Mouse (Mus musculus) midbrain, embryonic 13.5 days (tissue): Measurements from ENCODE around the gene Insl3. TPM values are rescaled to one million over a fixed set of nuclear protein-coding genes. Genes with fewer than 3 reads are reported as not detected.

Source experiments
- ATAC-seq: fragments of 200-750 bp; cut with Nextera tagmentation; 2 replicates; pipeline ENCODE4 v1.8.0; 2017; ENCODE audit warnings: mild to moderate bottlenecking, moderate TSS enrichment, moderate library complexity
- H3K27ac ChIP-seq: fragments of 300-500 bp; sonication (generic); 2 replicates; pipeline ENCODE4 v1.5.1; 2015; ENCODE audit warnings: inconsistent platforms, mild to moderate bottlenecking, moderate library complexity
- H3K27me3 ChIP-seq: fragments of 300-500 bp; sonication (generic); 2 replicates; pipeline ENCODE4 v1.6.1; 2015; ENCODE audit warnings: mild to moderate bottlenecking, inconsistent platforms
- H3K36me3 ChIP-seq: fragments of 300-500 bp; sonication (generic); 2 replicates; pipeline ENCODE4 v1.6.1; 2015; ENCODE audit warnings: mild to moderate bottlenecking, inconsistent platforms
- H3K4me1 ChIP-seq: fragments of 300-500 bp; sonication (generic); replicated peaks from 2 replicates; pipeline ENCODE4 v1.6.1; 2015; ENCODE audit warnings: inconsistent platforms
- H3K4me2 ChIP-seq: fragments of 300-500 bp; sonication (generic); replicated peaks from 2 replicates; pipeline ENCODE4 v1.6.1; 2015; ENCODE audit warnings: moderate library complexity, mild to moderate bottlenecking, inconsistent platforms
- H3K4me3 ChIP-seq: fragments of 300-500 bp; sonication (generic); replicated peaks from 2 replicates; pipeline ENCODE4 v1.5.1; 2015; ENCODE audit warnings: mild to moderate bottlenecking, inconsistent platforms
- H3K9ac ChIP-seq: fragments of 300-500 bp; sonication (generic); replicated peaks from 2 replicates; pipeline ENCODE4 v1.6.1; 2015; ENCODE audit warnings: mild to moderate bottlenecking, inconsistent platforms
- H3K9me3 ChIP-seq: fragments of 300-500 bp; sonication (generic); 2 replicates; pipeline ENCODE4 v1.6.1; 2016; ENCODE audit warnings: mild to moderate bottlenecking, inconsistent platforms
- WGBS: fragments of 180-500 bp; shearing (Covaris S2); methylation state at CpG from one replicate; pipeline ENCODE4 v1.1.7; 2015; 5-methylcytosine and 5-hydroxymethylcytosine counted together
- polyA plus RNA-seq: library from polyadenylated mRNA; unstranded; fragments of >200 nt; fragmentation: Nextera tagmentation; extraction: Ambion mirVana; gene quantifications from 2 replicates; pipeline ENCODE4 v1.2.1, GENCODE M21; 2015

The Insl3 gene
- polyA plus RNA-seq, 1 experiment from 2014 or later = 0.79 TPM

GRCm38 (mm10) chr8:71679116-71679515, 9.9 kb upstream of the Insl3 start:
- Histone ChIP-seq H3K27me3 (peaks cover 87% of the 10 kb centered on the region), H3K4me2 (peak overlapping the region; percentile 48), H3K9me3 (no peaks in the 10 kb centered on the region), H3K9ac (peak overlapping the region; percentile 28; the same call in 1 of the 2 replicates), H3K4me1 (peaks cover 20% of the 10 kb centered on the region), H3K27ac (no peak overlapping the region), H3K4me3 (peak overlapping the region; percentile 31), H3K36me3 (no peaks in the 10 kb centered on the region)
- 10% methylated on average over 16 of the region's 16 CpGs for WGBS
- no peak for ATAC-seq

GRCm38 (mm10) chr8:71679550-71680168, 9.4 kb upstream of the Insl3 start:
- WGBS = 2% methylated on average over 46 of the region's 46 CpGs
- Histone ChIP-seq H3K4me3 (peak overlapping the region; percentile 31), H3K9me3 (no peaks in the 10 kb centered on the region), H3K4me1 (peaks cover 20% of the 10 kb centered on the region), H3K4me2 (peak overlapping the region; percentile 48), H3K36me3 (no peaks in the 10 kb centered on the region), H3K27me3 (peaks cover 91% of the 10 kb centered on the region), H3K9ac (peak overlapping the region; percentile 28; the same call in 1 of the 2 replicates), H3K27ac (no peak overlapping the region)
- no peak for ATAC-seq

GRCm38 (mm10) chr8:71680471-71680870, 8.5 kb upstream of the Insl3 start:
- Histone ChIP-seq H3K27ac (no peak overlapping the region), H3K9me3 (no peaks in the 10 kb centered on the region), H3K9ac (no peak overlapping the region), H3K27me3 (peaks cover 94% of the 10 kb centered on the region), H3K4me2 (0 out of 2 replicates have a peak overlapping the region, but pooled peaks have one; percentile 13), H3K4me1 (peaks cover 21% of the 10 kb centered on the region), H3K36me3 (no peaks in the 10 kb centered on the region), H3K4me3 (no peak overlapping the region)
- ATAC-seq = no peak
- 4% methylated on average over 21 of the region's 21 CpGs for WGBS

- Histone ChIP-seq H3K4me3 (no peak overlapping the region), H3K27ac (no peak overlapping the region), H3K36me3 (no peaks in the 10 kb centered on the region), H3K9ac (no peak overlapping the region), H3K4me1 (peaks cover 22% of the 10 kb centered on the region), H3K9me3 (no peaks in the 10 kb centered on the region), H3K27me3 (peaks cover 99% of the 10 kb centered on the region), H3K4me2 (no peak overlapping the region)
- no peak for ATAC-seq
- WGBS = 2% methylated on average over 18 of the region's 18 CpGs
Observed at GRCm38 (mm10) chr8:71681369-71681915, 7.6 kb upstream of the Insl3 start.

GRCm38 (mm10) chr8:71682832-71683231, 6.2 kb upstream of the Insl3 start:
- ATAC-seq = no peak
- Histone ChIP-seq H3K27ac (no peak overlapping the region), H3K4me3 (no peak overlapping the region), H3K9ac (no peak overlapping the region), H3K27me3 (peaks cover 100% of the 10 kb centered on the region), H3K4me1 (peaks cover 30% of the 10 kb centered on the region), H3K9me3 (no peaks in the 10 kb centered on the region), H3K4me2 (no peak overlapping the region), H3K36me3 (no peaks in the 10 kb centered on the region)
- 53% methylated on average over 12 of the region's 12 CpGs for WGBS

DNA sequence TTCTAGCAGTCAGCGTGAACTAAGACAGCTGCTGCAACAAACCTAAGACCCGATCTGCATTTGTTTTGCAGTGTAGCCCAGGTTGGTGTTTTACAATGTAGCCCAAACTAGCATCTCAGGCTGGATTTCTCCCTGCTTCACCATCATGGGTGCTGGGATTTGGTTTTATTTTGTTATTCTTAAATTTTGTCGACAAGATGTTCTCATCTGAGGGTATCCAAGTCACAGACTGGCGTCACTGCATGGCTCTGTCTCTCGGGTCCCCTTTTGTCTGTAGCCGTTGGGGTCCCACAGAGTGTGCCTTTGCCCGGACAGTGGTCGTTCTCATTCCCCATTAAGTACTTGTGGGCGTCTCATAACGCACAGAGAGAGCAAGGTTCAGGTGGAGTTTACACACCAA, 4.3 kb upstream of the Insl3 start:
- Histone ChIP-seq H3K9ac (no peak overlapping the region), H3K4me2 (no peak overlapping the region), H3K27ac (no peak overlapping the region), H3K36me3 (no peaks in the 10 kb centered on the region), H3K27me3 (peaks cover 100% of the 10 kb centered on the region), H3K9me3 (no peaks in the 10 kb centered on the region), H3K4me1 (peaks cover 27% of the 10 kb centered on the region), H3K4me3 (no peak overlapping the region)
- ATAC-seq = no peak
- 9% methylated on average over 10 of the region's 10 CpGs for WGBS

DNA sequence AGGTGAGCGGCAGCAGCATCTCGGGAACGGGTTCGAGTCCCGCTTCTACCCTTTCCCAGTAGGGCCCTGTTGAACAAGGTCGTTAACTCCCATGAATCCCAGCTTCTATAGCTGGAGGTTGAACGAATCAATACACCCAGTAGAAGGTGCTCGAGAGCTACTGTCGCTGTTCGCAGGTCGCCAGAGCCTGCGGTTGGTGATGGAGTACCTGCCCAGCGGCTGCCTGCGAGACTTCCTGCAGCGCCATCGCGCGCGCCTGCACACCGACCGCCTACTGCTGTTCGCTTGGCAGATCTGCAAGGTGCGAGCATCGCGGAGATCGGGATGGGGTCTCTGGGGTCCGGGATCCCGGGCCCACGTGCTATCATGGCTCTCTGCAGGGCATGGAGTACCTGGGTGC, 3.4 kb upstream of the Insl3 start:
- peaks cover 100% of the 10 kb centered on the region for H3K27me3 ChIP-seq
- peak overlapping the region; percentile 54; the same call in 1 of the 2 replicates for H3K9ac ChIP-seq
- no peaks in the 10 kb centered on the region for H3K36me3 ChIP-seq
- no peaks in the 10 kb centered on the region for H3K9me3 ChIP-seq
- H3K4me3 ChIP-seq = peak overlapping the region; percentile 41
- peaks cover 21% of the 10 kb centered on the region for H3K4me1 ChIP-seq
- peak overlapping the region; percentile 62 for H3K4me2 ChIP-seq
- H3K27ac ChIP-seq = no peak overlapping the region
- 2% methylated on average over 29 of the region's 29 CpGs for WGBS
- ATAC-seq = peak; percentile 37

- Histone ChIP-seq H3K9me3 (no peaks in the 10 kb centered on the region), H3K4me1 (peaks cover 20% of the 10 kb centered on the region), H3K4me3 (peak overlapping the region; percentile 41), H3K9ac (peak overlapping the region; percentile 54; the same call in 1 of the 2 replicates), H3K4me2 (peak overlapping the region; percentile 62), H3K27me3 (peaks cover 100% of the 10 kb centered on the region), H3K27ac (no peak overlapping the region), H3K36me3 (no peaks in the 10 kb centered on the region)
- peak; percentile 67 for ATAC-seq
- WGBS = under 1% methylated on average over 23 of the region's 23 CpGs
Observed at GRCm38 (mm10) chr8:71686143-71686734, 2.8 kb upstream of the Insl3 start.

DNA sequence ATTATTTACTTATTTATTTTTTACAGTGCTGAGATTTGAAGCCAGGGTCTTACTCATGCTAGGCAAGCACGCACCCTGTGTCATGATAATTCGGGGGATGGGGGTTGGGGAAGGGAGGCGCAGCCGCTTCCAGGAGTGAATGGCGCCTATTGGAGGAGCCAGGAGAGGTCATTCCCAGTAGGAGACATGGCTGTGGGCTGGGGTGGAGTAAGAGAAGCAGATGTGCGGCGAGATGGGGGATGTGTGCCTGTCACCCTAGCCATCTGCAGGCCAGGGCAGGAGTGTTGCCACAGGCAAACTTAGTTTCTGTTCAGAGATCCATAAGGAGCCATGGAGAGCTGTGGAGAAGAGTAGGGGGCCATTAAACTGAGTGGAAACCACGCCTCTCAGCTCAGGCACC, 1.4 kb upstream of the Insl3 start:
- H3K4me2 ChIP-seq = no peak overlapping the region
- whole genome bisulfite sequencing = 6% methylated on average over 8 of the region's 8 CpGs

DNA sequence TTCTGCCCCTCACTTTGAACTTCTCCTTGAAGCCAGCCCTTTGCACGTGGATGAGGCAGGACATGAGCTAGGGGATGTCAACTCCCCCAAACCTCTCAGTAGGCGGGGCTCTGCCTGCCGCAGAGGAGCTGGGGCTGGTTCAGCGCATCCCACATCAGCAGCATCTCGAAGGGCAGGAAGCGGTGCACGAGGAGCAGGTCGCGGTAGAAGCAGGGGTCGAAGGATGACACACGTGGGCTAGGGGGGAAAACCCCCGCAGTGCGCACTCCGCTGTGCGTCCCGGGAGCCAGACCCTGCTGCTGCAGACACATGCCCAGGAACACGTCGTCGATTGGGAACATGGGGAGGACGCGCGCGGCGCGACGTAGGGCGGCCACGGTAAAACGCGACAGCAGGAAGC, 3.5 kb downstream of the Insl3 start:
- WGBS = 4% methylated on average over 30 of the region's 30 CpGs
- peaks cover 17% of the 10 kb centered on the region for H3K4me1 ChIP-seq
- H3K27ac ChIP-seq = no peak overlapping the region
- no peaks in the 10 kb centered on the region for H3K36me3 ChIP-seq
- no peak for ATAC-seq
- peak overlapping the region; percentile 5; the same call in 1 of the 2 replicates for H3K4me2 ChIP-seq
- H3K9me3 ChIP-seq = no peaks in the 10 kb centered on the region
- H3K27me3 ChIP-seq = peaks cover 91% of the 10 kb centered on the region
- H3K9ac ChIP-seq = no peak overlapping the region
- 0 out of 2 replicates have a peak overlapping the region, but pooled peaks have one; percentile 13 for H3K4me3 ChIP-seq

More for the DNA sequence above, 1.4 kb upstream of the Insl3 start:
- peaks cover 21% of the 10 kb centered on the region for H3K4me1 ChIP-seq
- peaks cover 100% of the 10 kb centered on the region for H3K27me3 ChIP-seq
- H3K27ac ChIP-seq = no peak overlapping the region
- H3K9ac ChIP-seq = no peak overlapping the region
- H3K36me3 ChIP-seq = no peaks in the 10 kb centered on the region
- H3K4me3 ChIP-seq = no peak overlapping the region
- ATAC-seq = no peak
- no peaks in the 10 kb centered on the region for H3K9me3 ChIP-seq

- Histone ChIP-seq H3K4me3 (peak overlapping the region; percentile 22), H3K4me2 (peak overlapping the region; percentile 27), H3K36me3 (no peaks in the 10 kb centered on the region), H3K27ac (no peak overlapping the region), H3K9me3 (no peaks in the 10 kb centered on the region), H3K27me3 (peaks cover 84% of the 10 kb centered on the region), H3K9ac (no peak overlapping the region), H3K4me1 (peaks cover 12% of the 10 kb centered on the region)
- 0 out of 2 replicates have a peak, but pooled peaks have one; percentile 19 for ATAC-seq
- 11% methylated on average over 67 of the region's 68 CpGs for WGBS
Observed at GRCm38 (mm10) chr8:71693166-71694041, 4.4 kb downstream of the Insl3 start.
